Mouse (Mus musculus) neutrophil, adult 59 days (primary cell): ENCODE data around the gene Tdp1. TPM values are rescaled to one million over a fixed set of nuclear protein-coding genes. Genes with fewer than 3 reads are reported as not detected.

ENCODE experiments used
- total RNA-seq, 2 experiments: library from RNA; stranded (reverse); gene quantifications; 1 replicate in 1 of 2; 2 replicates in 1 of 2; pipeline ENCODE4 v1.2.4; 2023

Gene Tdp1
- total RNA-seq, result 10 to 100 TPM; 22.6 to 22.7 TPM

GRCm38 (mm10) chr12:99884269-99885261, at the start of gene Tdp1, which contains the start of gene Efcab11:
Gene Tdp1, plus strand, starts transcription at chr12:99884517.
Gene Efcab11, minus strand, starts transcription at chr12:99884439.

GRCm38 (mm10) chr12:99964301-99965202, 80.2 kb downstream of the Tdp1 start, which contains the start of gene Kcnk13:
Gene Kcnk13, plus strand, starts transcription at chr12:99964499.

Other genes starting within 250 kb of the Tdp1 start
- gene Efcab11, start 78 bp upstream of the Tdp1 start, total RNA-seq, result 1 to 10 TPM; 4.9 to 5.9 TPM
- gene Kcnk13, start 80.0 kb downstream of the Tdp1 start, total RNA-seq, result under 1 TPM; 0.16 to 0.86 TPM
- gene Psmc1, start 225.6 kb downstream of the Tdp1 start, total RNA-seq, result 10 to 100 TPM; 63.4 to 79.2 TPM